Mouse (Mus musculus) spleen, postnatal 14 days (tissue): ENCODE results near the gene Fkbp6.

Experiments
- DNase-seq, 2 experiments: peaks; one replicate each; pipeline ENCODE4 v3.0.0; 2021 to 2022; ENCODE audit warnings: low spot score in 2 of 2

The Fkbp6 gene

GRCm38 (mm10) chr5:135274663-135275396 is 75.0 kb downstream of the Fkbp6 start:
- no peak for DNase-seq

- DNase-seq, result no peak
Measured at GRCm38 (mm10) chr5:135271563-135272165, 78.2 kb downstream of the Fkbp6 start.

DNA sequence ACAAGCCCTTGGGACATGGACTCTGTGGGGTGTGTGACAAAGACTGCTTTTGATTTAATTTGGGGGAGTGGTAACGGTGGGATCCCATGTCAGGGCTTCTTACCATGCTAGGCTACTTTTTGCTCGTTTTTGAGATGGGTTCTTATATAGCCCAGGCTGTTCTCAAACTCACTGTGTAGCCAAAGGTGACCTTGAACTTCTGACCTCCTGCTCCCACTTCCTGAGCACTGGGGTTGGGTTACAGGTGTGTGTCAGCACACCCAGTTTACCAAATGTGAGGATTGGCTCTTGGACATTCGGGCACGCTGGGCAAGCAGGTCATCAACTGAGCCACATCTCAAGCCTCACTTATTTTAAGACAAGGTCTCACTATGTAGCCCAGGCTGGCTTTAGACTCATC is 79.5 kb downstream of the Fkbp6 start:
- DNase-seq, result no peak

GRCm38 (mm10) chr5:135269451-135269850 is 80.4 kb downstream of the Fkbp6 start:
- no peak for DNase-seq

DNA sequence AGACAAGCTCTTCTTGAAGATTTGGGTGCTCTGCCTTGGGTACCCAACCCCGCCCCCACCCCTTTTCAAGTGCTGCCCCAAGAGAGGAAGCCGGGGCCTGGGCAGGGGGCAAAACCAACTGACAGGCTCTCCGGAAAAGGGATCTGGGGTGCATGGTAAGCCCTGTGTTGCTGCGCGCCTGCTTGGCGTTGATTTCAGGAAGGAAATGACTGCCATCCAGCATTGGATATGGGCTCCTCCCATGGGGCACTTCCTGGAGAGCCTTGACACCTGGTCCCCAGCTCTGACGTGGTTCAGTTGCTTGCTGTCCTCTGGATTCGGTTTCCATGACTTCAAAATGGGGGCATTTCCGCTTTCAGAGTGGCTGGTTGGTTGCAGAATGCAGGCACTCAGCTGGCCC is 85.3 kb downstream of the Fkbp6 start:
- no peak for DNase-seq

DNA sequence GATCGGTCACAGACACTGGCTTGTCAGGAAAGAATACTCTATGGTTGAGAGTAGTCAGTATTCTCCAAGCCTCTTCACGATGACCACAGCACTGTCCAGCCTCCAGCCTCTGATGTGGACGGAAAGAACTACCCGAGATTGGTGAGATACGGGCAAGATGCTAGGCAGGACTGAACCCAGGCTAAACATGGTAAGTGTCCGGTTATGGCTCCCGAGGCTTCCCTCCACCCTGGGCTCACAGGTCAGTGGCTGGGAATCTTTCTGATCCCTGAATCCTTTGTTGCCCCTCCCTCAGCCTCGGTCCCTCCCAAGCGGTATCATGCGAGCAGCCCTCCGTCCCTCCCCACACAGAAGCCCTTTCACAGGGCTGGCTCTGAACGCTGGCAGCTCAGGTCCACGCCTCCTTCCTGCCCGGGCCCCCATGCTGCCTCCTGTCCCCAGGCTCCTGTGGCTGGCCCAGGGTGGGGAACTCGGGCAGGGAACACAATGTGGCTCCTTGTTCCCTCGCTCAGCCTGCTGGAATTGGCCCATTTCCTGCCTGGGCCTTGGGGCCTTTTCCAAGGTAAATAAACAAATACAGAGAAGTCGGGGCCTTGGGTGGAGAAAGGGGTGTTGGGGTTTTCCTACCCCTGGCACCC is 85.9 kb downstream of the Fkbp6 start:
- DNase-seq, result no peak

- DNase-seq, result no peak
Measured at GRCm38 (mm10) chr5:135258280-135259150, 91.3 kb downstream of the Fkbp6 start.

- DNase-seq, result no peak
Measured at GRCm38 (mm10) chr5:135257559-135257958, 92.3 kb downstream of the Fkbp6 start.

- no peak for DNase-seq
Measured at GRCm38 (mm10) chr5:135256166-135256565, 93.7 kb downstream of the Fkbp6 start.

GRCm38 (mm10) chr5:135253741-135254401 is 96.0 kb downstream of the Fkbp6 start:
- DNase-seq, result no peak

GRCm38 (mm10) chr5:135251079-135251454 is 98.8 kb downstream of the Fkbp6 start, which contains the start of gene Fzd9:
Gene Fzd9, minus strand, starts transcription at chr5:135251230.
- DNase-seq, result peak; percentile 73 to 81

GRCm38 (mm10) chr5:135250186-135251078 is 99.4 kb downstream of the Fkbp6 start:
- no peak for DNase-seq

GRCm38 (mm10) chr5:135248956-135249676 is 100.7 kb downstream of the Fkbp6 start:
- DNase-seq, result no peak

DNA sequence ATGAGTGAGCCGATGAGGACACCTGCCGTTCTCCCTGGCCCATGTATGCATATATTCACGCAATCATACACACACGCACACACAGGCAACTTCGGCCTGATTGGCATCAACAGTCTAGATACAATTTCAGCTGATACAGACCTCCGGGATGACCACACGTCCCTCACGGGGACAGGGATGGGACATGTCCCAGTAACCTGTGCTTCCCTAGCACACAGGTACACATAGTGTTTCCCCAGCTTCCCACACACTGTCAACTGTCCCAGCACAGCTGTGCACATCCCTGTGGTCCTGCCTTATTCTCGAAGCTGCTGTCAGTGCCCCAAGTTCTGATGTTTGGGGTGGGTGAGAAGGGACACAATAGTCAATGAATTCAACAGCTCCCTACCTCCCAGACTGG is 102.5 kb downstream of the Fkbp6 start:
- no peak for DNase-seq

DNA sequence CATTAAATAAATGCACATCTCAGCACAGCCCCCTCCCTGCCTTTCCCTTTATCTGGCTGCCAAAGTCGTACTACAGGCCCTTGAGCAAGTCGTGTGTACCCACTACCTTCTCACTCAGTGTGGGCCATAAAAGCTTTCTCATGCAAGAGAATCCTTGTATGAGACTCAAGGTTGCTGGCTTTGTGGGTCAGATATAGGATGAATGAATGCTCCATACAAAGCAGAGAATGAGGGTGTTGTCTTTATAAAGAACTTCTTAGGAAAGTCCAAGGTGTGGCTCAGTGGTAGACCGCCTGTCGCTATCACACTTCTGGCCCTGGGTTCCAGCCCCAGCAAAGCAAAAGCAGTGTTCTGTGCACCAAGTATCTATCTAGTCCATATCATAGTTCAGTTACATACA is 103.3 kb downstream of the Fkbp6 start:
- no peak for DNase-seq

GRCm38 (mm10) chr5:135243166-135243565 is 106.7 kb downstream of the Fkbp6 start:
- DNase-seq, result no peak

DNA sequence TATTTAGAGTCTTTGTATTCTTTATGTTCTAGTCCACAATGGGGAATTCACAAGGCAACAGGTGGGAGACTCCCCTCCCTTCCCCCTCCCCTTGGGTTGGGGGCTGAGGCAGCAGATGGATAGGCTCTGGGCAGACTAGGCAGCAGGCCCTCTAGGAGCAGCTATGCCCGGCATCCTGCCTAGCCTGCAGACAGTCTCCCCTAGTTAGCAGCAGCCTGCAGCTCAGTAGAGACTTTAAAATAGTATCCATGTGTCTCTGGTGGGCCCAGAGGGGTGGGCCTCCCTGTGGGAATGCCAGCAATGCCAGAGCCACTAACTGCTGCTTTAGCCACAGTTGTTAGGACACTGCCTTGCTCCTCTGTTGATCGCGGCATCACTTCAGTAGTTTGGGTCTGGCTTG is 107.2 kb downstream of the Fkbp6 start:
- DNase-seq, result no peak

GRCm38 (mm10) chr5:135242136-135242535 is 107.7 kb downstream of the Fkbp6 start:
- DNase-seq, result no peak
